Mouse (Mus musculus): ENCODE results near the gene Kcnh7.

The Kcnh7 gene

GRCm38 (mm10) chr2:63183563-63184545 is at the start of gene Kcnh7:
Kcnh7 (minus strand) TSS chr2:63184287.
- no peak for DNase-seq (ENCODE audit: low spot score)

DNA sequence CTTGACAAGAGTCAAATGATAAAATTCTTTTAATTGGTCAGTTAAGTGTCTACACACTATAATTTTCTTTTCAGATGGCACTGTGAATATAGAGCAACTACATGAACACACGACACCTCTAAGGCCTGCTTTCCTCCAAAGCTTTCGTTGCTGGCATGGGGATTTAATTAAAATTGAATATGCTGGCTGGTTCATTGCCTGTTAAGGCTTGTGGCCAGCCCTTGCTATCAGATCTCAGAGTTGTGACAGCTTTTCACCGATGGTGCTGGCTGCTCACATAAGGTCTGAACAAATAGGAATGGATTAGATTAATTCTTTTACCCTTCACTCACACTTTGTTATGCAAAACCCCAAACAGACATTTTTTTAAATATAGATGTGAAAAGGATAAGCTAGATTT is 23.3 kb upstream of the Kcnh7 start:
- DNase-seq (ENCODE audit: low spot score), result no peak

- no peak for DNase-seq (ENCODE audit: low spot score)
These were observed 1.9 kb upstream of the Kcnh7 start for GRCm38 (mm10) chr2:63186014-63186413.

DNA sequence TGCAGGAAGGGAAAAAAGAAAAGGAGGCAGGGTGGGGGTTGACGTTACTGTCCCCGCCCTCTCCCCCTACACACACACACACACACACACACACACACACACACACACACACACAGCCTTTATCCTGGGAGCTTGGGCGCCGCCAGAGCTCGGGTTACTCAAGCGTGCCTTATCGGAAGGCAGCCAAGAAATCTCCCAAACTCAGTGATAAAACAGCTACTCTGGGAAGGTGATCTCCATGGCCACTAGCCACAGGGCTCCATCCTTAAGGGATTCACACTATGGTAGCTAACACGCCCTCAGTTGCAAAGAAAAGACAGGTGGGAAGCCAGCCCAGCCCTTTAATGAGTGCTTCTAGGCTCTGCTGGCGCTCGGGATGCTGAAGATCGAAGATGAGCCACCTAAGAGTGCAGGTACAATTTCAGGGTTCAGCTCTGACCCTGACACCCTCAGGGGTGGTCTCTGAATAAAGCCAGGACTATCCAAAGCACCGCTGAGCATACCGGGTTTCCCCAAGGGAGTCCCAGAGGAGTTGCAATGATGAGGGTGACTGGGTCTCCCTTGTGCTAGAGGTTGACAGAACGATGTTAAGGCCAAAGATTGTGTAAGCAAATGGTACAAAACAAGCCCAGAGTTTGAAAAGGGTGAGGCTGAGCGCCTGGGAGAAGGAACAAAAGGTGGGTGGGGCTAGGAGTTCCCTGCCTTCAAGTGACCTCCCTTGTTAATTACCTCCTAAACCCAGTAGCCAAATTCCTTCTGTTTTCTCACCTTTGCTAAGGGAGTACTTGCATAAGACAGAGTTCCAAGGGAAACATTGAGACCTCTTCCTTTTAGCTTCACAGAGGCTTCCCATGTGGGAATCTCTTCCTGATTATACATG is 704 bp upstream of the Kcnh7 start:
- no peak for DNase-seq (ENCODE audit: low spot score)

GRCm38 (mm10) chr2:63153701-63154100 is 30.4 kb downstream of the Kcnh7 start:
- DNase-seq (ENCODE audit: low spot score), result no peak

GRCm38 (mm10) chr2:63127762-63128516 is 56.1 kb downstream of the Kcnh7 start:
- DNase-seq (ENCODE audit: low spot score), result no peak

- no peak for DNase-seq (ENCODE audit: low spot score)
These were observed 63.8 kb downstream of the Kcnh7 start for GRCm38 (mm10) chr2:63120316-63120715.

DNA sequence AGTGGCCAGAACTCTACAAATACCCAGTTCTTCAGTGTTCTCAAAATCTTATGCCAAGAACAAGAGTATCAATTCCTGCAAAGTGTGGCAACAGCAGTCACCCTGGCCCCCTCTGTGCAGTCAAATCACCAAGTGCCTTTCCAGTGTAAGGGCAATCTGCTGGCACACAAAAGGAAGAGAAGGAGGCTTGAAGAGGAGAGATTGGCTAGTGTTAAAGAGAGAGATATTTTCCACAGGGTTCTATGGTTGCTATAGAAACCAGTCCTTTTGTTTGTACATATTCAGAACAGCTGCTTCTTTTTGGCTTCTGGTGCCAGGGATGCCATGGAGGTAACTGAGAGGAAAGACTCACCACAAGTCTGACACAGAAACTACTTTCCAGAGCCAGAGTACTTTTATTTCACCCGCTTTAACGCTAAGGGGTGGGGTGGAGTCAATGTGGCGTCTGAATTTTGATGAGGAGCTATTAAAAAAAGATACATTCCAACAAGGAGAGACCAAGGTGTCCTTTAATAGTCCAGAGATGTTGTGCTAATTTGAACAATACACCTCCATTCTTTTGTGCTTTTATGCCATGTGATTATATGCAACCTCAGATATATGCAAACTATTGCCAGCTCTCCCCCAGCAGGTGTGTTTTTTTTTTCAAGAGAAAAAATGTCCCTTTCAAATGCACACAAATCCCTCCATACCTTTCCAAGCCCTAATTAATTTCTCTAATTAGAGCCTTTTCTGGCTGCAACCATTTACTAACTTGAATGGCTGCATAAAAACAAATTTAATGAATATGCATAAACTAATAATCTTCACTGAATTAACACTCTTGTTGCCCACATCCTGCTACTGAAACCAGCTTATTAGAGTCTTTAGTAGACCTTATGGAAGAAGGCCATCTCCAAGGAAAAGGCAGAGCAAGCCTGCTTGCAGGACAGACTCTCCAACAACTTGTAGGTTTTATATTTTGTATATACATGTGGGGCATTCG is 66.6 kb downstream of the Kcnh7 start:
- DNase-seq (ENCODE audit: low spot score), result no peak

- DNase-seq (ENCODE audit: low spot score), result no peak
These were observed 78.1 kb downstream of the Kcnh7 start for GRCm38 (mm10) chr2:63105971-63106370.

- no peak for DNase-seq (ENCODE audit: low spot score)
These were observed 84.4 kb downstream of the Kcnh7 start for GRCm38 (mm10) chr2:63099676-63100075.

DNA sequence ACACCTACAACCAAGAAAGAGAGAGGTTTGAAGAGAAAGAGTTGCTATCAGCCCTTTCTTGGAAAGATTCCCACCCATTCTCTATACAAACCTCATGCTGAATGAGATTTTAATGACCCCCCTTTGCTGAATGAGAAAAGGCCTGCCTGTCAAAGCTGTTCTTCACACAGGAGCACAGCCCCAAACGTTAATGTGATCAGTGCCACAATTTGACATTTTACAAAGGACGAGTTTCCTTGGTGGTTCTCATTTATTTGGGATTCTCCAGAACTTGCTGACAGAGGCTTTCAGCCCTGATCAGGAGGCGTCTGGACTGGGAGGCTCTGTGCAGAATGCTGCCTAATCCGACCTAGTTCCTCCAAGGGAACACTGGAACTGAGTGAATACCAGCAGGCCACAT is 92.3 kb downstream of the Kcnh7 start:
- DNase-seq (ENCODE audit: low spot score), result no peak

DNA sequence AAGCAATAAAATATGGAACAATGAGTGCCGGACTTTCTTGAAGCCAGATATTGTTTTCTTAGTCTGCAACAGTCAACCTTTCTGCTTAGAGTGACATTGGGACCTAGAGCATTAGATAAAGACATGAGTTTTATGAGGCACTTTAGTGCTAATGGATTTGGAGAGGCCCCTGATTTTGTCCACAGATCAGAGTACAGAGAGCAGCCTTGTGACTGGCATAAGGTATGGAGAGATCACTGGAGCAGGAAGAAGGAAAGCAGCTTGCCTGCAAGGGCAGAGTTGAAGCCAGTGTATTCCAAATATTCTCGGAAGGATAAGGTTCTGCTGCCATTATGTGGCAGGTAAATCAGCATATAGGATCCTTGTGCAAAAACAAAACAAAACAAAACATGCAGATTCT is 93.6 kb downstream of the Kcnh7 start:
- no peak for DNase-seq (ENCODE audit: low spot score)

- DNase-seq (ENCODE audit: low spot score), result no peak
These were observed 125.7 kb downstream of the Kcnh7 start for GRCm38 (mm10) chr2:63058386-63058785.

GRCm38 (mm10) chr2:63049884-63050283 is 134.2 kb downstream of the Kcnh7 start:
- DNase-seq (ENCODE audit: low spot score), result no peak

DNA sequence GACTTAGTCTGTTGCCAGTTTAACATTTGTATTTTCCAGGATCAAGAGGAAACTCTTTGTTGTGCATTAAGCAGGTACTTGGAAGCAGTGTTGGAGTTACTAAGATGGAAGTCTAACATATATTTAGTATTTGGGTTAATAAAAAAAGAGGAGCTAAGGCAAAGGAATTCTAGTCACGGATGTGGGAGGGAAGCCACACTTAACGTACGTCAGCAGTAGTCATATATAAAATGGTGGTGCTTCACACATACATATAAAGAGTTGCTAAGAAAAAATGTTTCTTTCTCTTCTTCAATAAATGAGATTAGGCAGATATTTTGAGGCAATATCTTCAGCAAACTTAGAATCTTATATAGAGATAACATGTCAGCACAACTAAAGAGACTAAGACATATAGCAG is 144.4 kb downstream of the Kcnh7 start:
- no peak for DNase-seq (ENCODE audit: low spot score)

DNA sequence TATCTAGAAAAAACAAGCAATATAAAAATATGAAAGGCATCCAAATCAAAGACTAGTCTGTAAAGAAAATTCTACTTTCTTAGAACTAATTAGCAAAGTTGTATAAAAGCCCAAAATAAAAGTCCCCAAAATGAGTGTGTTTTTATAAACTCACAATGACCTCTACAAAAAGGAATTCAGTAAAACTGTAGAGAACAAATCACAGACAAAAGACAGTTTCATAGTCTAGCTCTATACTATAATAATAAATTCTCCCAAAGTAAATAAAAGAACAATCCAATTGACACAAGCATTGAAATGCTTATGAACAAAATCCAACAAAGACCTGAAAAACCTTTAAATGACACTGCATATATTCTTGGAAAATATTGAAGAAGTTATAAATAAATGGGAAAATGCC is 169.2 kb downstream of the Kcnh7 start:
- no peak for DNase-seq (ENCODE audit: low spot score)

- no peak for DNase-seq (ENCODE audit: low spot score)
These were observed 174.9 kb downstream of the Kcnh7 start for GRCm38 (mm10) chr2:63009141-63009540.

DNA sequence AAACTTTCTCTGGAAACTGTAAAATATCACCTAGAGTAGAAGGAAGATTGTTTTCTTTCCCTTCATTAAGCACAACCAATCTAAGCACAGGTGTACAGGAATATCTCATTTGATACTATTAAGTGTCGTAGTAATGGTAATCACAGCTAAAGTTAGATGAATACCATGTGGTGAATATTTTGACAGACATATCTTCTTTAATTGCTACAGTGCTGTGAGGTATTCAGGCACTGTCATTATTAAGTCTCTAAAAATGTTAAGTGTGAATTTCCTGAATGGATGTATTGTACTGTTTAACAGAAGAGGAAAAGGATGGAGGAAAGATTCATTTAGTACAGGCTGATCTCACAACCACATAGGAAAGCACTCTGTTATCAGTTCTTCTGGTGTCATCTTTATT is 181.3 kb downstream of the Kcnh7 start:
- DNase-seq (ENCODE audit: low spot score), result no peak

- DNase-seq (ENCODE audit: low spot score), result no peak
These were observed 186.4 kb downstream of the Kcnh7 start for GRCm38 (mm10) chr2:62997692-62998091.

- DNase-seq (ENCODE audit: low spot score), result no peak
These were observed 195.5 kb downstream of the Kcnh7 start for GRCm38 (mm10) chr2:62988616-62989015.

DNA sequence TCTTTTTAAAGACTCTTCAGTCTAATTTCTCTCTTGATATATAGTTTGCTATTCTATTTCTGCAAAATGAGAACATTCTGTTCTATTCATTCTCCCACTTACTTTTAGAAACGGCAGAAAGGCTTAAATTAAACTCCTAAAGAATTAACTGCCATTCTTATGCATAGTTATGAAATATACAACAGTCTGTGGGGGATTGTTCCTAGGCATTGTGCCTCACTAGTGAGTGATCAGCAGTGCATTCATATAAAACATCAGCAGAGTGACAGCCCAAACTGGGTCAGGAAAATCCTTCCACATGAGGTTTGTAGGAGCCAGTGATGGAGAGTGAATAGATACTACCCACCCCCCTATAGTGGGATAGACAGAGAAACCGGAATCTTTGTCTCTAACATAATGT is 200.2 kb downstream of the Kcnh7 start:
- no peak for DNase-seq (ENCODE audit: low spot score)
